Mouse (Mus musculus): ENCODE measurements around the gene Bcl9l.

Gene Bcl9l

GRCm38 (mm10) chr9:44513121-44513520 lies 30.5 kb downstream of the Bcl9l start:
- DNase-seq = no peak

DNA sequence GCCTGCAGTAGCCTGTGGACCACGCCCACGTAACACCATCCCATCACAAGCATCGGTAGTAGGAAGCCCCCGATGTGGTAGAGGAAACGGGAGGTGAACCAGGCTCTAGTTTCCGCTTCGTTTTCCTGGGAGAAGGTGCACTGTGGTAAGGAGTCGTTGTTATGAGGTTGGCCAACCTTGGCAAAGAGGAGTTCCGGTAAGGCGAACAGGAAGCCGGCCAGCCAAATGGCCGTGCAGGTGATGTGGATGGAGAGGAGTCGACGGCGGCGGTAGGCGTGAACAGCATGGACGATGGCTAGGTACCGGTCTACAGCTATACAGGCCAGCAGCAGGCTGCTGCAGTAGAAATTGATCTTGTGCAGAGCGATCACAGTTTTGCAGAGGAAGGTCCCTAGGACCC lies 31.0 kb downstream of the Bcl9l start:
- no peak for DNase-seq

GRCm38 (mm10) chr9:44514147-44514546 lies 31.5 kb downstream of the Bcl9l start:
- no peak for DNase-seq

DNA sequence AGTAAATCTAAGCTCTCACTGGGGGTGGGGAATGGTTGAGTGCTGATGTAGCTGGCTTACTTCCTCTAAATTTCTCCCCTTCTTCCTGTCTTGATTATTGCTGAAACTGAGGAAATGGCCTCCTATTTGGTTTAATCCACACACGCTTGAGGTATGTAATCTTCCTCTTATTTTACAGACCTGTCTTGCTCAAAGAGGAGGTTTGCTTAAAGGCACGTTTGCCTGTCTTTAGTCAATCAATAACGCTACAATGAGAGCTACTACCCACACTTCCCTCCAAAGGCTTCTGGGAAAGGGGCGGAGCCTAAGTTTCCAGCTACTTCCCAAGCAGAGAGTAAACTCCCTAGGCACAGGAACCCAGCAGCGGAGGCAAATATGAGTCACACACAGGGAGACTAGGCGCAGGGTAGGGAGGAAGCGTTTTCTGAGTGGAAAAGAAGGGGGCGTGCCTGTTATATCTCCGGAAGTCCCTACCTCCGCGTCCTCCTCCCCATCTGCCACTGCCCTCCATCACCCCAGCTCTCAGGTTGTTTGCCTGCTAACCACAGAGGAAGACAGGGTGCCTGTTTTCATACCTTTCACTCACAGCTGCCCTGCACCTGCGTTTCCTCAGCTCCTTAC lies 32.6 kb downstream of the Bcl9l start:
- no peak for DNase-seq

- no peak for DNase-seq
Measured at GRCm38 (mm10) chr9:44515891-44516290, 33.3 kb downstream of the Bcl9l start.

DNA sequence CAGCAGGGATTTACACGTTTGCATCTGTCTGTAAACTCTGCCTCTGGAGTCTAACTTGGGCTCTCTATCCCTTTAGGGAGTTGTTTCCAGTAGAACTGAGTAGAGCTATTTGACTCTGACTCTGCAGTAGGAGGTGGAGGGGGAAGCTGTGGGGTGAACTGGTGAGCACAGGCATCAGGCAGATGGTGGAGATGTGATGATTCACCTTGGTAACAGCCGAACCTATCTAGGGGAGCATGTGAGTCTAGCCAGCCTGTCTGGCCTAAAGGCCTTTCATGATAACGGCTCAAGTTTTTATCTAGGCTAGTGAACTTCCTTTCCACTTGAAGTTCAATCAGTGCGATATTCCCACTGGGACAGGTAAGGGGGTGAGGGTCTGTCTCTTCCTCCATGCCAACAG lies 34.7 kb downstream of the Bcl9l start:
- DNase-seq = no peak

DNA sequence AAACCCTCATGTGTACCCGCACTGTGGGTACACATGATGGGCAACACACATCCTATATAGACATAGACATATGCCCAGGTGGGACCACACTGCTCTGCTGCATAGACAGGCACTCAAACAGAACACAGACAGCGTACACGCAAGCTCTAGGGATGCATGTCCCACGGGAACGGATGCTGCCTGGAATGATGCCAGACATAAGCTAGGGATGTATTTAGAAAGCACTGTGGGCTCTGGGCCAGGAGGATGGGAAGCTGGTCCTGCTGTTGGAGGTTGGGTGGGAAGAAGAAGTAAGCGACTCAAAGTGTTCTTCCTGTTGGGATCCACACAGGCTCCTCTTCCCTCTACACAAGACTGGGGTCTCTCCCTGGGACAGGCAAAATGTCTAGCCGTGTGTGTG lies 35.4 kb downstream of the Bcl9l start:
- no peak for DNase-seq

DNA sequence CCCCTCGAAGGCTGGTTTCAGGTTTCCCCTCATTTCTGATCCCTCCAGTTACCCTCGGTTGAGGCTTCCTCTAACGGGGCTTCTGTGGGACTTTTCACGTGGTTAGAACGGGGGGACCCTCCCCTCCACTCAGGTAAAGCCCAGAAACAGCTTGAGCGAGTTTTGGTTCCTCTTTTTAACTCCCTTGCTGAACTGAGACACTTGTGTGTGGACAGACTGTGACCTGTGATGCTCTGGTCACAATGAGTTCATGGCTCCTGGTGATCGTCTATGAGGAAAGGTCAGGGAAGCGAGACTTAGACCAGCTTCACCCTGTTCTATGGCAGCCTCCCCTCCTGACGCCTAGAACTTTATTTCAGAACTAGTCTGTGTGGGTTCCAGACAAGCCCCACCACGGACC lies 39.3 kb downstream of the Bcl9l start:
- DNase-seq = no peak

DNA sequence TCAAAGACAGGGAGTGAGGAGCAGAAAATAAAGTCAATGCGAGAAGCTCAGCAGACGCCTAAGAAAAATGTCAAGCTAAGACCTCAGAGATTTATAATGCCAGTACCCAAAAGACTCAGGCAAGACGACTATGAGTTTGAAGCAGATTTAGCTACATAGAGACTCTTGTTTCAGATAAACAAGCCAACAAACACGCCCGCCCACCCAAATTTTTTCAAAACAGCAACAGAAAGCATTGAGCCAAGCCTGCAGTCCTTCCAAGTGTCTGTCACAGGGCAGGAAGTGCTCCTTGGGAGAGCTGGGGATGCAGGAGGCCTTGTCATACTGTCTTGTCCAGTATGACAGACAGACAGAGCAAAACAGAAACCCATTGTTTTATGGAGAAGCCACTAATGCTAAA lies 41.1 kb downstream of the Bcl9l start:
- DNase-seq = no peak

DNA sequence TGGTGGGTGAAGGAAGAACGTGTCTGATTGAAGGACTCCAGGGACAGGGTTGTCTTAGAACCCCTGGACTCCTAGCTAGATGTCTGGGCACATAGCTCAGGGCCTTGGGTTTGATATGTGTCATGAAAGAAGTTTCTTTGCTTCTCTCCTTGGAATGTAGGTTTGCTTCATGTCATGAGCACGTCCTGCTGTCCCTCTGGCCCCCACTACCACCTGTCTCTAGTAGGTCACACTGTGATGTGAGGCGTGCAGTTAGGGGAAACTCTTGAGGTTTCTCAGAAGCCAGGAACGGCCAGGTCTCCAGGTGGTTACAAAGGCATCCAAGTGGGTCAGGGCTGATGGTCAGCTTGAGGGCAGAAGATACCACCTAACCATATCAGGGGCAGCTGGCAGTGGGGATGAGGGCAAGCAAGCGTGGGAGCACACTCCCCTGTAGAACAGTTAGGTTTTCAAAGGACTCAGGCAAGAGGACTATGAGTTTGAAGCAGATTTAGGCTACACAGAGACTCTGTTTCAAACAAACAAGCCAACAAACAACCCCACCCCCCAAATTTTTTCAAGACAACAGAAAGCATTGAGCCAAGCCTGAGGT lies 41.7 kb downstream of the Bcl9l start:
- no peak for DNase-seq

DNA sequence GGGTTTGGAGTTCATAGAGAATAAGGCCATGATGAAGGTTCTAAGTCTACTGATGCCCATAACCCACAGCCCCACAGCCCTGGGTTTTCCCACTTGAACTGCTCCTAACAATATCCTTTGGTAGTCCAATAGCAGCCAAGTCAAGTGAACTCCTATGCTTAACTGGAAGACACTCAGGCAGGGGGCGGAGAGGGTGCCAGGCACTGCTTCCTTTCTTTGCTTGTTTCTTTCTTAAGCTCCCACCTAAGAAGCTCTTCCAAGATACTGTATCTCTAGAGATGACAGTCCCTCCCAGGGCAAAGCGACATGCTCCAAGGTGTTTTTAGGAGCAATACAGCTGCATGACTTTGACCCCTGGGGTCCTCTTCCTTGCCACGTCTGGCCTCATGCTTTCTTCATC lies 42.4 kb downstream of the Bcl9l start:
- no peak for DNase-seq

DNA sequence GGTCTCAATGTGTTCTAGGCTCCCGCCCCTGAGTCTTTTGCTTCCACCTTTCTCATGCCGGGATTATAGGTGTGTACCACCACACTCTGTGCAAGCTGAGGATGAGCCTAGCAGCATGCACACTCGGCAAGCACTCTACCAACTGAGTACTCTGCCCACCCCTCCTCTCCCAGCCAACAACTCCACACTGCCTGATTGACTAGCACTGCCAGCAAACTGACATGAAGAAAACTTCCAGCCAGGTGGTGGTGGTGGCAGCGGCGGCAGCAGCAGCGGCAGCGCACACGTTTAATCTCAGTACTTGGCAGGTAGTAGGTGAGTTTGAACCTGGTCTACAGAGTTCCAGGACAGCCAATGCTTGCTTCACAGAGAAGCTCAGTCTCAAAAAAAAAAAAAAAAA lies 43.0 kb downstream of the Bcl9l start:
- no peak for DNase-seq

DNA sequence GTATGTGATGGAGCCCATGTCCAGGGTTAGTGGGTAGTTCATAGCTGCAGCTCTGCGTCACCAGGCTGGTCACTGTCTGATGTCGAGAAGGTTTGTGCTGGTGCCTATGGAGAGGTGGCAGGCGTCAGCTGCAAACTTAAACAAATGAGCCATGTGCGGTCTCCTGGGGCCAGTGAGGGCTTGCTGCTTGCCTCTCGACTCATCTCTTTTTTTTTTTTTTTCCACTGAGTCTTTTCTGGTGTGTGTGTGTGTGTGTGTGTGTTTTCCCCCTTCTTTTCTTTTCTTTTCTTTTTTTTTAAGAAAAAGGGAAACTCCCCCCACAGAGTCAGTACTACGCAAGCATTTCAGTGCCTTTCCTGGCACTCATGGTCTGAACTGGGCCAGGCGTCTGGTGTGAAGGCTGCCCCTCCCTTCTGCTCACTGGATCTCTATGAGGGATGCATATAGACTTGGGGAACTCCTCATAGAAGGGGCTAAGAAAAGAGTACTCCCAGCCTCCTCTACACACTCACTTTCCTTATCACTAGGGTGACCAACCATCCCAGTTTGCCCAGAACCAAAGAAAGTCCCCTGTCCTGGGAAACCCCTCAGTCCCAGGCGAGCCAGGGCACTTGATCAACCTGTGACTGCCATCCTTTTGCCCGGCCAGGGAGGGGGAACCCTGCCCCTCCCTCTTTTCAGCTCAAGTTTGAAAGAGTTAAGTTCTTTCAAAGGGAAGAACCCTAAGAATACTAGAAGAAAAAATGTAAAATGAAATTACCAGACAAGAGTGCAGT lies 43.9 kb downstream of the Bcl9l start:
- no peak for DNase-seq

- DNase-seq = no peak
Measured at GRCm38 (mm10) chr9:44528340-44528739, 45.7 kb downstream of the Bcl9l start.

GRCm38 (mm10) chr9:44532991-44533580 lies 50.5 kb downstream of the Bcl9l start:
- DNase-seq = no peak

DNA sequence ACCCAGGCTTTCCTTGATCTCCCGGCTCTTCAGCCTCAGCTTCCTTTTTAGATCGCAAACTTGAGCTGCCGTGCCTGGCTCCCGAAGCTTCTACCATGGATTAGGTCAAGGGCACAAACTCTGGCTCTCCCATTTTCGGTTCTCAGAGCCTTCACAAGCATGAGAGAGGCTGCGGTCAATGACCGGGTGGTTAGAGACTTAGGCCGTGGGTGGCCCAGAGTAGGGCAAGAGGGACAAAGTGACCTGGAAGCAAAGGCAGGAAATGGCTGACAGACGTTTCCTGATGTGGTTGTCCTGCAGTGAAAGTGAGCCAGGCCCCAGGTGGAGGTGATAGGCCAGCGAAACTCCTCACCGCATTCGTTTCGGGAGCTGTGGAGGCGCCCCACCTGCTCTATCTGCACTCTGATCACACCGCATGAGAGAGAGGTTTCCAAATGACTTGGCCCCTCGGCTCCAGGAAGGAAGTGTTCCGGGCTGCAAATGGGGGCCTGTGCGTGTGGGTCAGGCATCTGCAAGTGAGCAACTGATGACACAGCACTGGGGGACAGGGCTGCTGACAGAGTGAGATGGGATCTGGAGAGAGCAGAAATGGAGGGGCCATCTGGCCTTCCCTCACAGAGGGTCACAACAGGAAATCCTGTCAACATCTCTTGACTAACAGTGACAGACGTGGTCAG lies 55.1 kb downstream of the Bcl9l start:
- no peak for DNase-seq

- no peak for DNase-seq
Measured at GRCm38 (mm10) chr9:44539816-44540421, 57.3 kb downstream of the Bcl9l start.

- no peak for DNase-seq
Measured at GRCm38 (mm10) chr9:44540676-44541075, 58.1 kb downstream of the Bcl9l start.

DNA sequence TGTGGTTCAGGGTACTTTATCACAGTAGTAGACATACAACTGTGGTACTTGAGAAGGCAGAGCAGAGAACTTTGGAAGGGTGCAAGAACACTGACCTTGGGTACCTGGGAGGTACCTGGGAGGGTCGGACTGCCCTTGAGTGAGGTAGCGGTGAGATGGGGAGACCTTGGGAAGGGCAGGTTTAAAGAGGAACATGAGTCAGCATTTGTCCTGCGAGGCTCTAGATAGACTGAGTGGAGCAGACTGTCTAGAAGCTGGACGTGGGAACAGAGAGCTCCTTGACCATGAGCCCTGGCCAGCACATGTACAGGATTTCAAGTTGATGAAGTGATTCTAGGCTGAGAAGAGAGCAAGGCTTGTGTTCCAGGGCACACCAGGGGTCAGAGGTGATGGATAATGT lies 59.7 kb downstream of the Bcl9l start:
- no peak for DNase-seq

- DNase-seq = no peak
Measured at GRCm38 (mm10) chr9:44544986-44545385, 62.4 kb downstream of the Bcl9l start.

GRCm38 (mm10) chr9:44548412-44549152 lies 66.0 kb downstream of the Bcl9l start:
- no peak for DNase-seq

- no peak for DNase-seq
Measured at GRCm38 (mm10) chr9:44551138-44551537, 68.5 kb downstream of the Bcl9l start.

Measured in cerebellum, adult 8-10 months (tissue).